Mouse (Mus musculus) kidney, embryonic 16.5 days (tissue): ENCODE results near the gene Ank2. TPM values are rescaled to one million over a fixed set of nuclear protein-coding genes. Genes with fewer than 3 reads are reported as not detected.

Experiments
- ATAC-seq: fragments of 200-750 bp; cut with Nextera tagmentation; 2 replicates; pipeline ENCODE4 v1.8.0; 2017; ENCODE audit warnings: moderate TSS enrichment; ENCODE audit not compliant: low FRiP score, low TSS enrichment
- H3K27ac ChIP-seq: fragments of 300-500 bp; sonication (generic); 2 replicates; pipeline ENCODE4 v1.5.1; 2014; ENCODE audit warnings: low read length
- H3K27me3 ChIP-seq: fragments of 300-500 bp; sonication (generic); 2 replicates; pipeline ENCODE4 v1.6.1; 2014; ENCODE audit warnings: low read length, control low read depth, mixed read lengths; ENCODE audit not compliant: insufficient read depth
- H3K36me3 ChIP-seq: fragments of 300-500 bp; sonication (generic); 2 replicates; pipeline ENCODE4 v1.6.1; 2014; ENCODE audit warnings: low read length, control low read depth, mixed read lengths; ENCODE audit not compliant: insufficient read depth
- H3K4me1 ChIP-seq: fragments of 300-500 bp; sonication (generic); 2 replicates; pipeline ENCODE4 v1.6.1; 2014; ENCODE audit warnings: low read length, control low read depth, mixed read lengths; ENCODE audit not compliant: insufficient read depth
- H3K4me2 ChIP-seq: fragments of 300-500 bp; sonication (generic); replicated peaks from 2 replicates; pipeline ENCODE4 v1.6.1; 2014; ENCODE audit warnings: low read depth, low read length
- H3K4me3 ChIP-seq: fragments of 300-500 bp; sonication (generic); 2 replicates; pipeline ENCODE4 v1.5.1; 2014; ENCODE audit warnings: mild to moderate bottlenecking, low read length
- H3K9ac ChIP-seq: fragments of 300-500 bp; sonication (generic); replicated peaks from 2 replicates; pipeline ENCODE4 v1.6.1; 2014; ENCODE audit warnings: low read length
- H3K9me3 ChIP-seq: fragments of 300-500 bp; sonication (generic); 2 replicates; pipeline ENCODE4 v1.6.1; 2016; ENCODE audit warnings: low read length, control low read depth
- WGBS: fragments of 180-500 bp; shearing (Covaris S2); extraction: QIAGEN DNeasy Blood & Tissue Kit; methylation state at CpG from one replicate; pipeline ENCODE4 v1.1.7; 2014; 5-methylcytosine and 5-hydroxymethylcytosine counted together
- polyA plus RNA-seq: library from polyadenylated mRNA; unstranded; fragments of >200 nt; fragmentation: Nextera tagmentation; extraction: Ambion mirVana; gene quantifications from 2 replicates; pipeline ENCODE4 v1.2.1, GENCODE M21; 2015

Gene Ank2
- polyA plus RNA-seq, 1 experiment from 2014 or later: 7.5 TPM

DNA sequence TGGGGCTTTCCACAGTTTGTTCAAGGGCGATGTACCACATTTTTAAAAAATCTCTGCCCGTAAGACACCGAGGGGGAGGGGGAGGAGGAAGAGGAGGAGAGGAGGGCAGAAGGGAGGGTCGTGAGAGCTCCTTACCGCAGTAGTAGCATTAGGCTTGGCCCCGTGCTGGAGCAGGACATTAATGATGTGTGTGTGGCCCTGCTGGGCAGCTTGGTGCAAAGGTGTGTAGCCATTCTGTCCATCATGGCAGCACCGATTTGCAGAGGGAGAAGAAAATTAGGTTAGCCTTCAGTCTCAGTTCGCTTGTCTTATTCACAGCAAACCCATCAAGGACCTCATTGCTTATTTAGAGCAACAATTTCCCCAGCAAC is 500.4 kb downstream of the Ank2 start:
- Histone ChIP-seq H3K4me2 (peak overlapping the region; percentile 55), H3K4me1 (peaks cover 13% of the 10 kb centered on the region; the same call in 1 of the 2 replicates), H3K36me3 (no peaks in the 10 kb centered on the region), H3K9ac (0 out of 2 replicates have a peak overlapping the region, but pooled peaks have one; percentile 17), H3K27ac (no peak overlapping the region), H3K27me3 (no peaks in the 10 kb centered on the region), H3K9me3 (no peaks in the 10 kb centered on the region), H3K4me3 (peak overlapping the region; percentile 38)
- 6% methylated on average over 8 of the region's 8 CpGs for WGBS
- peak; percentile 66 for ATAC-seq

DNA sequence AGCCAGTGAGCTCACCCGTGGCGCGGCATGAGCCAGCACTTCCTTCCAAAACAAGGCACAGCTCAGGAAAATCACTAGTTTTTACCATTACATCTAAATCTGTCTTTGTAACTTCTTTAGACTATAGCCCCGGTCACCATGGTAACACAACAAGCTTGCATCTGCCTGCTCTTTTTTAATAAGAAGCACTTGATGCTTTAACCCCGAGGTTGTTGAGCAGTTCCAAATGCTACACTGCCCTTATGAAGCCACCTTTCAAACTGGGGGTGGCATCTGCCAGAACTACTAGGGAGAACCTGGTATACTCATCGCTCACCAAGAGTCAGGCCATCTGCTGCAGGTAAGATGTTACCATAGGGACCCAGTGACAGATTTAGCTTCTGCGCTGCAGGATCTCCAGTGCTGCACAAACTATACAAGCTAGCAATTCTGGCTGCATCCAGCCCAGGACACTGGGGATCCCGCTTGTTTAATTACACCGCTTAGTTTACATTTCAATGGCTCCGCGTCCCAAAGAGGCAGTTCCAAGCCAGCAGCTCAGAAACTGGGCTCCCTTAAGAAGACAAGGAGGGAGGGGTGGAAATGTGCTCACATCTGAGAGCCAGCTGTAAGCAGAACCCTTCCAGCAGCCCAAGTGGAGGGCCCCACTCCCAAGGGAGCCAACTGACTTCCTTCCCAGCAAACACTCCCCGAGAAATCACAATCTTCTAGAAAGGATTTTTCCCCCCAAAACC is 501.0 kb downstream of the Ank2 start:
- no peaks in the 10 kb centered on the region for H3K9me3 ChIP-seq
- peak overlapping the region; percentile 38 for H3K4me3 ChIP-seq
- no peaks in the 10 kb centered on the region for H3K27me3 ChIP-seq
- no peaks in the 10 kb centered on the region for H3K36me3 ChIP-seq
- H3K4me2 ChIP-seq: peak overlapping the region; percentile 55
- peak; percentile 89 for ATAC-seq
- H3K9ac ChIP-seq: peak overlapping the region; percentile 17; the same call in 1 of the 2 replicates
- 7% methylated on average over 12 of the region's 12 CpGs for WGBS
- peaks cover 13% of the 10 kb centered on the region; the same call in 1 of the 2 replicates for H3K4me1 ChIP-seq
- no peak overlapping the region for H3K27ac ChIP-seq

DNA sequence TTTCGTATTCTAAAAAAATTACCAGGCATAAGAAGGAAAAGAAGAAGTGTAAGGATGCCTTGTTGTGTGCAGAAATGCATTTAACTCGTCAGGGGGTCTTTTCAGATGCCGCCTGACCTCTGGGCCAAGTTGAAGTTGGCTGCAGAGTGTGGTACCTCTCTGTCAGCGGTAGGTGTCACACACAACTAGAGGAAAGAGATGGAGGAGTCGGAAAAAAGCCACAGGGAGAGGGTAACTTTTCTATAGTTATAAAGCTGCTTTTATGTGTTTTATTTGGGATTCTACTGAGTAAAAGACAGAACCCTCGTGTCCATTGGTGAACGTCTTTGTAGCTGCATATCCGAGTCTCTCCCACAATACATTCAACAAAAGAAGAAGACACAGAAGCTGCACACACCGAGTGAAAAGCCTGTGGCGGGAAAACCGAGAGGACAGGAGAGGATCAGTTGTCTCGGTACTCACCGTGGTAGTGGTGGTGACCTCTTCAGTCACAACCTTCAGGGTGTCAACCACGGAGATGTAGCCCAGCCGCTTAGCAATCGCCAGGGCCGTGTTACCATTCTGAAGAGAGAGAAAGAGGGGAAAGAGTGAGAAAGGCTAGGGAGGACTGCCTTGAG is 501.7 kb downstream of the Ank2 start:
- Histone ChIP-seq H3K4me3 (peak overlapping the region; percentile 38), H3K27ac (no peak overlapping the region), H3K36me3 (no peaks in the 10 kb centered on the region), H3K4me2 (peak overlapping the region; percentile 55), H3K4me1 (peaks cover 13% of the 10 kb centered on the region; the same call in 1 of the 2 replicates), H3K9me3 (no peaks in the 10 kb centered on the region), H3K27me3 (no peaks in the 10 kb centered on the region), H3K9ac (no peak overlapping the region)
- peak; percentile 78 for ATAC-seq
- WGBS: 11% methylated on average over 17 of the region's 17 CpGs

DNA sequence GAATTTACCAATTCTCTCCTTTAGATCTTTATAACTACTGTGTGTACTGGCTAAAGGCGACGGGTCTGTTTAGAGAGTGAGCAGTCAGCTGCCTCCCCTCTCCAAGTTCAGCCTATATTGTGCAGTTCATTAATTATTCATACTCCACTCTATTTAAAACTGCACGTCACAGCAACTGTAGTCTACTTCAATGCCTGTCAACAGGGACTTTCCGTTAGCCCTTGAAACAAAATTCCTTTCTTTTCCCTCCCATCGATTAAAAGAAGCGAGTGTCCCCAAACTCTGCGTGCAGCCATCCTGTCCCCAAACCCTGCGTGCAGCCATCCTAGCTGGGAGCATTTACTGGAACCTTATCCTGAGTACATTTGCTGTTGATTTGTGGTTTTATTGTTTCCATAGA is 502.4 kb downstream of the Ank2 start:
- no peaks in the 10 kb centered on the region for H3K36me3 ChIP-seq
- no peak overlapping the region for H3K4me2 ChIP-seq
- peaks cover 13% of the 10 kb centered on the region; the same call in 1 of the 2 replicates for H3K4me1 ChIP-seq
- ATAC-seq: no peak
- no peak overlapping the region for H3K9ac ChIP-seq
- H3K27ac ChIP-seq: no peak overlapping the region
- no peaks in the 10 kb centered on the region for H3K9me3 ChIP-seq
- H3K27me3 ChIP-seq: no peaks in the 10 kb centered on the region
- no peak overlapping the region for H3K4me3 ChIP-seq
- 82% methylated on average over 8 of the region's 8 CpGs for WGBS

DNA sequence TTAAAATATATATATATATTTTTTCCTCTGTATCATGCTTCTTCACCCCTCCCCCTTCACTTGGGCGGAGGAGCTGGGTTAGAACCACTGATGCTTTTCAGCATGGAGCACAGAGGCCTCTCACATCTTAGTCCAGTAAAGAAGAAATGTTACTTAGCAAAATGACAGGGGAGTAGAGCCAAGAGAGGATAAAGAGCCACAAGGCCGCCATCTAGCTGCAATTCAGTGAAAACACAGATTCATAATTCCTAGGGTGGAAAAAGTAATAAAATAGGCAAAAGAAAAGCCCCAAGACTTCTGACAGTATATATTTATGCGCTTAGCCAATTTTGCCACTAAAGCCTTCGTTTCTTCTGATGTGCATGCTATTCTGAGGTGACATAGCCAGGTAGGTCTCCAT is 503.2 kb downstream of the Ank2 start:
- H3K27ac ChIP-seq: no peak overlapping the region
- no peaks in the 10 kb centered on the region for H3K27me3 ChIP-seq
- WGBS: 78% methylated on average over 4 of the region's 4 CpGs
- H3K4me2 ChIP-seq: no peak overlapping the region
- H3K9me3 ChIP-seq: no peaks in the 10 kb centered on the region
- H3K4me3 ChIP-seq: no peak overlapping the region
- H3K4me1 ChIP-seq: peaks cover 13% of the 10 kb centered on the region; the same call in 1 of the 2 replicates
- ATAC-seq: no peak
- H3K9ac ChIP-seq: no peak overlapping the region
- no peaks in the 10 kb centered on the region for H3K36me3 ChIP-seq

DNA sequence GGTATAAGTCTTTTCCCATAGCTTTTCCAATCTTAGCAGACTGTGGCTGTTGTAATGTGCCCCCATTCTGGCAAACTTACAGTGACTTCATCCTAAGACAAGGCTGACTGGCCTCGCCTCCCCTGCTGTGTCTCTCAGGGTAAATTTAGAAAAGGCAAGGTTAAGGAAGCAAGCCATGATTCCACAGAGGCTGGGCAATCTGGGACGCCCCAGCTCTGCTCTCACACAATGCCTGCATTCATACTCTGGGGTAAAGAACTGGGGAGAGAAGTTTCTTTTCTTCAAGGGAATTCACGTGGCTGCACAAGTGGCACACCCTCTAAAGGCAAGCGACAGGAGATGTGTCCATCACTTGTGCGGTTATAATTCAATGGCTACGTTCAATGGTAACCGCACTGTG is 505.0 kb downstream of the Ank2 start:
- H3K27ac ChIP-seq: no peak overlapping the region
- H3K9me3 ChIP-seq: no peaks in the 10 kb centered on the region
- ATAC-seq: no peak
- H3K36me3 ChIP-seq: no peaks in the 10 kb centered on the region
- H3K4me1 ChIP-seq: peaks cover 13% of the 10 kb centered on the region; the same call in 1 of the 2 replicates
- WGBS: 82% methylated on average over 7 of the region's 7 CpGs
- no peaks in the 10 kb centered on the region for H3K27me3 ChIP-seq
- no peak overlapping the region for H3K4me2 ChIP-seq
- H3K9ac ChIP-seq: no peak overlapping the region
- no peak overlapping the region for H3K4me3 ChIP-seq

DNA sequence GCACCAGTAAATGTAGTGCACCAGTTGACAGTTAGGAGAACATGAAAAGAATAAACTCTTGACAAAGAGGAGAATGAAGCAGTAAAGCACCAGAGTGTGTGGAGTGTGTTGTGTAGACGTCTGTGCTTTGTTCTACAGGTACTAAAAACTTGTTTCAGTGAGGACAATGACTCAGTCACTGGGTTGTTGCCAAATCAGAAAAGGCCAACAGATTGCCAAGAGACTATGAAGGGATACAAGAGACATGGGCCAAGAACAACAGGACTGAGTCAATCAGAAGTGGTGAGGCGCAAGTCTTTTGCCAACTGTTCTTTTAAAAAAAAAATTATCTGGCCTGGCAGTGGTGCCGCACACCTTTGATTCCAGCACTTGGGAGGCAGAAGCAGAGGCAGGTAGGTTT is 509.2 kb downstream of the Ank2 start:
- 81% methylated on average over 3 of the region's 3 CpGs for WGBS
- Histone ChIP-seq H3K4me2 (no peak overlapping the region), H3K36me3 (no peaks in the 10 kb centered on the region), H3K27me3 (no peaks in the 10 kb centered on the region), H3K9me3 (no peaks in the 10 kb centered on the region), H3K4me3 (no peak overlapping the region), H3K9ac (no peak overlapping the region), H3K4me1 (no peaks in the 10 kb centered on the region), H3K27ac (no peak overlapping the region)
- ATAC-seq: no peak

DNA sequence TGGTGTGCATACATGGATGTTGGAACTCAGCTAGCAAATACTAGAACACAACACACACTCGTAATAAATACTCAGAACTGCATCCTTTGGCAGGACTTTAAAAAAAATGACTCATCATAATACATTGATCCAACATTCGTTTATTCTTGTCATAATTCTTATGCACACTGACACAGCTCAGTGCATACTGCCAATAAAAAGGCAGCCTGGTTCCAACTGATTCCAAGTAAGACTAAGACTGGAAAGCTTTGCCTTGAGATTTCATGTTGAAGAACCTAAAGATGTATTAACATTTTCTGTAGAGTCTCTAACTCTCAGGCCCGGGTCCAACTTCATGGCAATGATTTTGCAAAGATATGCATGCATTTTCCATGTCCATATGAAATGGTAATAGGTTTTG is 512.5 kb downstream of the Ank2 start:
- H3K27me3 ChIP-seq: no peaks in the 10 kb centered on the region
- no peak overlapping the region for H3K9ac ChIP-seq
- ATAC-seq: no peak
- no peaks in the 10 kb centered on the region for H3K9me3 ChIP-seq
- 79% methylated on average over 3 of the region's 3 CpGs for WGBS
- no peak overlapping the region for H3K27ac ChIP-seq
- H3K36me3 ChIP-seq: no peaks in the 10 kb centered on the region
- no peaks in the 10 kb centered on the region for H3K4me1 ChIP-seq
- no peak overlapping the region for H3K4me2 ChIP-seq
- no peak overlapping the region for H3K4me3 ChIP-seq

DNA sequence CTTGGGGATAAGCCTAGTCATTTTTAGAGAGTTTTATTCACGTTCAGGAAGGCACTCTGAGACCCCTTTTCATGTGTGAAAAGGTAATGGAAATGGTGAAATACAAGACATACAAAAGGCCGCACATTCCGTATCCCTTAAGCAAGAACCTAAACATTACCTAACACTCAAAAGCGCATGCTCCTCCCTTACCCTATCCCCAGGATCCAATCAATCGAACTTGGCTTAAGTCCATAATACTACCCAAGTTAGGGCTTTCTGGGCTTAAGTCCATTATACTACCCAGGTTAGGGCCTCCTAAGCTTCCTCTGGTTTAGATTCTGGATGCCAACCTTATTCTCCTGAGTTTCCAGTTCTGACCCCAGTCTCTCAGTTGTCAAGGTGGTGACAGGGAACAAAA is 516.3 kb downstream of the Ank2 start:
- no peaks in the 10 kb centered on the region for H3K27me3 ChIP-seq
- no peak for ATAC-seq
- no peaks in the 10 kb centered on the region for H3K9me3 ChIP-seq
- no peak overlapping the region for H3K4me2 ChIP-seq
- no peak overlapping the region for H3K27ac ChIP-seq
- WGBS: 90% methylated on average over 5 of the region's 5 CpGs
- no peaks in the 10 kb centered on the region for H3K4me1 ChIP-seq
- no peaks in the 10 kb centered on the region for H3K36me3 ChIP-seq
- H3K9ac ChIP-seq: no peak overlapping the region
- H3K4me3 ChIP-seq: no peak overlapping the region

DNA sequence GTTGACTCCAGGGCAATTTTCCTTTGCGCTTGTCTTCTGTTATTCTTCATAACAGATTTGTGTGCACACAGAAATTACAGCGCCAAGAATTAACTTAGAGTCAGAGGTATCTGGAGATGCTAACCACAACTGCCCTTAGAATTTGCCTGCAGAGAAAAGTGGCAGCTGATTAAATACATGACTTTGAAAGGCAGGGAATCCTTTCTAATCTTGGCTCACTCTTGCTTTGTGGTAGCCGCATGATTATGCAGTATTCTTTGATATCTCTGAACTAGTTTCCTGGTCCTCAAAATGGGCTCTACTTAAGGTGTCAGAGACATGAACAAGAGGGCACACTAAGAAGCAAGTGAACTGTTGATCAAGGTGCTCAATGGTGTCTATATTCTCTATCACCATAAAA is 518.0 kb downstream of the Ank2 start:
- Histone ChIP-seq H3K27me3 (no peaks in the 10 kb centered on the region), H3K36me3 (no peaks in the 10 kb centered on the region), H3K4me1 (no peaks in the 10 kb centered on the region), H3K9me3 (no peaks in the 10 kb centered on the region), H3K27ac (no peak overlapping the region), H3K4me2 (no peak overlapping the region), H3K9ac (no peak overlapping the region), H3K4me3 (no peak overlapping the region)
- 98% methylated on average over 3 of the region's 3 CpGs for WGBS
- ATAC-seq: no peak
